9 mouse cellular contexts compared by ENCODE assay signal in genomic region chr8:70488931-70489470, GRCm38 (mm10). TPM values are rescaled to one million over a fixed set of nuclear protein-coding genes. Genes with fewer than 3 reads are reported as not detected.
DNase-seq lines count a peak whose midpoint lies in the region; ATAC-seq and TF ChIP-seq lines count a peak whose summit lies in the region.
"Had no signal": no experiment of that assay in that cellular context is flagged by ENCODE, and none has a peak within 500 bp of the region (broad histone marks: within the 10 kb centered on the region; RNA-seq: fewer than 3 reads in every experiment).

No protein-coding gene starts in this region.

- no peak overlapping the region for H3K9ac ChIP-seq in forebrain, postnatal 0 days
- H3K9ac ChIP-seq in liver, embryonic 15.5 days, result no peak overlapping the region

- no peak for ATAC-seq in forebrain, postnatal 0 days
- no peak for ATAC-seq in liver, embryonic 15.5 days (ENCODE audit: insufficient read depth)
- ATAC-seq in cerebellum, adult (ENCODE audit: insufficient number of reproducible peaks, low FRiP score, low TSS enrichment), result no peak

- DNase-seq in embryo, embryonic 10 days (ENCODE audit: low spot score), result peak; percentile 60
- no peak for DNase-seq in embryo, embryonic 10.5 days (ENCODE audit: low spot score)
- DNase-seq in forebrain, postnatal 0 days, result no peak
- DNase-seq in urinary bladder, postnatal 36 days (ENCODE audit: low spot score in 2 of 2), result no peak
- no peak for DNase-seq in lung, adult 2 months

- H3K27ac ChIP-seq in forebrain, postnatal 0 days (ENCODE audit: low read depth, low read length), result no peak overlapping the region
- H3K27ac ChIP-seq in liver, embryonic 15.5 days (replicated peaks), result no peak overlapping the region

- no peak for TF ChIP-seq POLR2A in lung, adult 2 months (IDR thresholded peaks at IDR 0.05; ENCODE audit: borderline replicate concordance, extremely low read depth, low read depth, low read length)

- H3ac ChIP-seq in C2C12 (ENCODE audit: control insufficient read depth, insufficient read length, low read depth), result no peak overlapping the region

- WGBS in forebrain, postnatal 0 days, result 2% methylated on average over 14 of the region's 14 CpGs
- WGBS in liver, embryonic 15.5 days (ENCODE audit: insufficient replicate concordance), result 3% methylated on average over 14 of the region's 14 CpGs
- WGBS in lung, adult 2 months, result 6% methylated on average over 14 of the region's 14 CpGs

- H3K27me3 ChIP-seq in C2C12 (ENCODE audit: control insufficient read depth, insufficient read depth, insufficient read length), result no peaks in the 10 kb centered on the region
- peaks cover 59% of the 10 kb centered on the region for H3K27me3 ChIP-seq in forebrain, postnatal 0 days (ENCODE audit: insufficient read depth, low read length)
- H3K27me3 ChIP-seq in liver, embryonic 15.5 days, result peaks cover 100% of the 10 kb centered on the region

- H3K36me3 ChIP-seq in C2C12 (ENCODE audit: control insufficient read depth, insufficient read depth), result no peaks in the 10 kb centered on the region
- H3K36me3 ChIP-seq in forebrain, postnatal 0 days (ENCODE audit: insufficient read depth), result peaks cover 11% of the 10 kb centered on the region; the same call in 1 of the 2 replicates
- no peaks in the 10 kb centered on the region for H3K36me3 ChIP-seq in liver, embryonic 15.5 days (replicated peaks)

- H3K4me3 ChIP-seq in C2C12 (ENCODE audit: insufficient read depth, poor library complexity, severe bottlenecking), result no peak overlapping the region
- peak overlapping the region; percentile 18; the same call in 1 of the 2 replicates for H3K4me3 ChIP-seq in forebrain, postnatal 0 days (ENCODE audit: low read depth, low read length)
- H3K4me3 ChIP-seq in liver, embryonic 15.5 days (replicated peaks), result peak overlapping the region; percentile 25
- H3K4me3 ChIP-seq in lung, adult 2 months (replicated peaks; ENCODE audit: extremely low read depth, low read depth, low read length), result no peak overlapping the region

- peaks cover 1% of the 10 kb centered on the region for H3K79me3 ChIP-seq in C2C12 (ENCODE audit: low read depth)

- peaks cover 8% of the 10 kb centered on the region for H3K79me2 ChIP-seq in C2C12 (ENCODE audit: control insufficient read depth, insufficient read depth)

- peak overlapping the region; percentile 9; the same call in 1 of the 2 replicates for H3K4me2 ChIP-seq in forebrain, postnatal 0 days (ENCODE audit: low read depth)
- peak overlapping the region; percentile 54 for H3K4me2 ChIP-seq in liver, embryonic 15.5 days

- no peaks in the 10 kb centered on the region for H3K9me3 ChIP-seq in forebrain, postnatal 0 days (ENCODE audit: low read length)
- no peaks in the 10 kb centered on the region for H3K9me3 ChIP-seq in liver, embryonic 15.5 days (replicated peaks)

- H3K4me1 ChIP-seq in forebrain, postnatal 0 days (ENCODE audit: insufficient read depth), result peaks cover 7% of the 10 kb centered on the region
- peaks cover 30% of the 10 kb centered on the region for H3K4me1 ChIP-seq in liver, embryonic 15.5 days (replicated peaks)
- H3K4me1 ChIP-seq in lung, adult 2 months (ENCODE audit: control insufficient read depth, insufficient read depth, low read length), result peaks cover 16% of the 10 kb centered on the region

- TF ChIP-seq CTCF in C2C12 (IDR thresholded peaks at IDR 0.05; ENCODE audit: control insufficient read depth, insufficient read depth, insufficient read length), result no peak
- no peak for TF ChIP-seq CTCF in forebrain, postnatal 0 days (IDR thresholded peaks at IDR 0.05; ENCODE audit: low read depth)
- no peak for TF ChIP-seq CTCF in lung, adult 2 months (IDR thresholded peaks at IDR 0.05; ENCODE audit: insufficient read depth, low read length)

TF ChIP-seq in C2C12, 6 proteins besides CTCF, POLR2A, EP300 and RAD21:
- TF ChIP-seq USF1 (IDR thresholded peaks at IDR 0.05; ENCODE audit: low read depth) (peak; percentile 23), CEBPB (IDR thresholded peaks at IDR 0.05; ENCODE audit: low read depth) (no peak)

RNA-seq across cellular contexts. Expression of gene Tmem59l, which starts 1.8 kb away (rescaled TPM):
- 0.36 TPM for polyA plus RNA-seq in C2C12 (2012; fragmentation: generic; extraction: Trizol)
- 96.0 and 115 TPM in 2 replicates for total RNA-seq in forebrain, postnatal 0 days (2014; rRNA removed)
- 147 and 150 TPM in 2 replicates for polyA plus RNA-seq in forebrain, postnatal 0 days (2015; fragmentation: Nextera tagmentation; extraction: Ambion mirVana)
- polyA plus RNA-seq in liver, embryonic 15.5 days (2015; fragmentation: Nextera tagmentation; extraction: Ambion mirVana), result not detected in 2 replicates
- polyA plus RNA-seq in lung, adult 2 months (2012; rRNA removed), result 10.5 and 12.2 TPM in 2 replicates
- total RNA-seq: gastrocnemius, adult 18-20 months had no signal

RNA-seq across cellular contexts. Expression of gene Crlf1, which starts 4.0 kb away (rescaled TPM):
- polyA plus RNA-seq in C2C12 (2012; fragmentation: generic; extraction: Trizol), result 294 TPM
- 6.5 and 20.9 TPM in 2 replicates for total RNA-seq in forebrain, postnatal 0 days (2014; rRNA removed)
- polyA plus RNA-seq in forebrain, postnatal 0 days (2015; fragmentation: Nextera tagmentation; extraction: Ambion mirVana), result 24.6 and 34.5 TPM in 2 replicates
- polyA plus RNA-seq in liver, embryonic 15.5 days (2015; fragmentation: Nextera tagmentation; extraction: Ambion mirVana), result 0.97 and 1.7 TPM in 2 replicates
- polyA plus RNA-seq in lung, adult 2 months (2012; rRNA removed), result 27.7 and 34.3 TPM in 2 replicates

RNA-seq across cellular contexts. Expression of gene Klhl26, which starts 12.2 kb away (rescaled TPM):
- polyA plus RNA-seq in C2C12 (2012; fragmentation: generic; extraction: Trizol), result 34.4 TPM
- 29.9 and 34.8 TPM in 2 replicates for total RNA-seq in forebrain, postnatal 0 days (2014; rRNA removed)
- polyA plus RNA-seq in forebrain, postnatal 0 days (2015; fragmentation: Nextera tagmentation; extraction: Ambion mirVana), result 30.8 and 35.3 TPM in 2 replicates
- polyA plus RNA-seq in liver, embryonic 15.5 days (2015; fragmentation: Nextera tagmentation; extraction: Ambion mirVana), result 6.4 and 6.7 TPM in 2 replicates
- polyA plus RNA-seq in lung, adult 2 months (2012; rRNA removed), result 51.3 and 57.2 TPM in 2 replicates

RNA-seq across cellular contexts. Expression of gene Rex1bd, which starts 17.6 kb away (rescaled TPM):
- polyA plus RNA-seq in C2C12 (2012; fragmentation: generic; extraction: Trizol), result 199 TPM
- total RNA-seq in forebrain, postnatal 0 days (2014; rRNA removed), result 130 and 148 TPM in 2 replicates
- 200 and 247 TPM in 2 replicates for polyA plus RNA-seq in forebrain, postnatal 0 days (2015; fragmentation: Nextera tagmentation; extraction: Ambion mirVana)
- polyA plus RNA-seq in liver, embryonic 15.5 days (2015; fragmentation: Nextera tagmentation; extraction: Ambion mirVana), result 58.0 and 60.5 TPM in 2 replicates
- polyA plus RNA-seq in lung, adult 2 months (2012; rRNA removed), result 145 and 178 TPM in 2 replicates

RNA-seq across cellular contexts. Expression of gene Uba52, which starts 21.6 kb away (rescaled TPM):
- polyA plus RNA-seq in C2C12 (2012; fragmentation: generic; extraction: Trizol), result 1,556 TPM
- 459 and 595 TPM in 2 replicates for total RNA-seq in forebrain, postnatal 0 days (2014; rRNA removed)
- 808 and 1,035 TPM in 2 replicates for polyA plus RNA-seq in forebrain, postnatal 0 days (2015; fragmentation: Nextera tagmentation; extraction: Ambion mirVana)
- polyA plus RNA-seq in liver, embryonic 15.5 days (2015; fragmentation: Nextera tagmentation; extraction: Ambion mirVana), result 466 and 562 TPM in 2 replicates
- polyA plus RNA-seq in lung, adult 2 months (2012; rRNA removed), result 370 and 371 TPM in 2 replicates

Comparison
In these comparisons a context has a peak if more than half of its experiments do, and no peak if none do; other contexts are left out.
1. H3K4me3 ChIP-seq: peak in forebrain, postnatal 0 days (single experiment) and liver, embryonic 15.5 days (single experiment); none in C2C12 (single experiment) and lung, adult 2 months (single experiment).
2. RNA of gene Tmem59l, which starts 1.8 kb away (polyA plus RNA-seq): 147 to 150 TPM in forebrain, postnatal 0 days; 10.5 to 12.2 TPM in lung, adult 2 months, 0.36 TPM in C2C12 (single experiment) and not detected in liver, embryonic 15.5 days; every median in the first group is over 10 times any median in the second.